Mouse (Mus musculus) testis, adult 2 months (tissue): ENCODE data around the gene Cnot4. TPM values are rescaled to one million over a fixed set of nuclear protein-coding genes. Genes with fewer than 3 reads are reported as not detected.

Experiments used
- H3K27ac ChIP-seq: fragments of 200-500 bp; 2 replicates; pipeline ENCODE4 v1.5.1; 2012; ENCODE audit warnings: low read depth, low read length; ENCODE audit not compliant: control insufficient read depth, insufficient read depth
- H3K27me3 ChIP-seq: fragments of 200-500 bp; 2 replicates; pipeline ENCODE4 v1.6.1; 2012; ENCODE audit warnings: mild to moderate bottlenecking, low read length, moderate library complexity; ENCODE audit not compliant: control insufficient read depth, insufficient read depth
- H3K36me3 ChIP-seq: fragments of 200-500 bp; 2 replicates; pipeline ENCODE4 v1.6.1; 2012; ENCODE audit warnings: mild to moderate bottlenecking, low read length; ENCODE audit not compliant: control insufficient read depth, insufficient read depth
- H3K4me1 ChIP-seq: fragments of 200-500 bp; 2 replicates; pipeline ENCODE4 v1.6.1; 2012; ENCODE audit warnings: low read length; ENCODE audit not compliant: control insufficient read depth, insufficient read depth
- H3K4me3 ChIP-seq: fragments of 200-500 bp; 2 replicates; pipeline ENCODE4 v1.5.1; 2012; ENCODE audit warnings: low read depth, mild to moderate bottlenecking, low read length, moderate library complexity, mixed read lengths; ENCODE audit not compliant: control insufficient read depth
- CTCF ChIP-seq: fragments of 200-500 bp; IDR thresholded peaks from 2 replicates; pipeline ENCODE4 v1.5.1; 2012; ENCODE audit warnings: low read depth, mild to moderate bottlenecking, inconsistent platforms, low read length, moderate library complexity; ENCODE audit not compliant: control insufficient read depth, insufficient read depth, insufficient replicate concordance
- POLR2A ChIP-seq: fragments of 200-500 bp; IDR thresholded peaks from 2 replicates; pipeline ENCODE4 v1.6.1; 2012; ENCODE audit warnings: low read depth, mild to moderate bottlenecking, inconsistent platforms, low read length, moderate library complexity; ENCODE audit not compliant: control insufficient read depth
- polyA plus RNA-seq: library from polyadenylated mRNA; depleted of rRNA; stranded (reverse); fragments of >200 nt; gene quantifications from 2 replicates; pipeline ENCODE4 v1.2.3, GENCODE M21; 2012

Cnot4 gene
- polyA plus RNA-seq, 1 experiment, result 60.8 TPM

GRCm38 (mm10) chr6:35154540-35154939 lies 21.0 kb upstream of the Cnot4 start:
- Histone ChIP-seq H3K36me3 (no peaks in the 10 kb centered on the region), H3K27me3 (no peaks in the 10 kb centered on the region), H3K4me3 (no peak overlapping the region), H3K27ac (no peak overlapping the region), H3K4me1 (peaks cover 6% of the 10 kb centered on the region)
- TF ChIP-seq POLR2A, result no peak
- TF ChIP-seq CTCF, result no peak

DNA sequence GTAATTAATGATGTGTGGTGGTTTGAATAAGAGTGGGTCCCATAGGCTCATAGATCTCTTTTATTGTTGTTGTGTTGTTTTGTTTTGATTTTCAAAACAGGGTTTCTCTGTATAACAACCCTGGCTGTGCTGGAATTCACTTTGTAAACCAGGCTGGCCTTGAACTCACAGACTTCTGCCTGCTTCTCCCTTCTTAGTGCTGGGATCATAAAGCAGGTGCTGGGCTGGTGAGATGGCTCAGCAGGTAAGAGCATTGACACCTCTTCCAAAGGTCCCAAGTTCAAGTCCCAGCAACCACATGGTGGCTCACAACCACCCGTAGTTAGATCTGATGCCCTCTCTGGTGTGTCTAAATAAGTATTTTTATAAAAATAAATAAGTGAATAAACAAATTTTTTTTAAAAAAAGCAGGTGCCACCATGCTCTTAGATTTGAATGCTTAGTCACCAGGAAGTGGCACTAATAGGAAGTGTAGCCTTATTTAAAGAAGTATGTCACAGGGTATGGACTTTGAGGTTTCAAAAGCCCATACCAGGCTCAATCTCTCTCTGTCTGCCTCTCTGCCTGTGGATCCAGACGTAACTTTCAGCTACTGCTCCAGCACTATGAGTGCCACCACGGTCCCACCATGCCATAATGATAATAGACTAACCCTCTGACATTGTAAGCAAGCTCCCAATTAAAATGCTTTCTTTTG lies 14.3 kb upstream of the Cnot4 start:
- no peaks in the 10 kb centered on the region for H3K27me3 ChIP-seq
- TF ChIP-seq POLR2A (no peak), CTCF (no peak)

DNA sequence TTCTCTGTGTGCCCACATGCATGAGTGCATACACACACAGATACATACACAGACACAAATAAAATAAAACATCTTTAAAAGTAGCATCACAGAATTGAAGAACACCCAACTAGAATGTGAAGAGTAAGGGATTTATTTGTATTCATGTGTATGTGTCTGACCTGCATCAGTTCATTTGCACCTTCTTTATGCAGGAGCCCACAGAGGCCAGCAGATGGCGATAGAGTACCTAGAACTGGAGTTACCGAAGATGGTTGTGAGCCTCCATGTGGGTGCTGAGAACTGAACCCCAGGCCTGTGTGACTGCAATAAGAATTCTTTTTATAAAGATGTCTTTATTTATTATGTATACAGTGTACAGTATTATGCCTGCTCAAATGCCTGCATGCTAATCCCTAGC lies 12.0 kb upstream of the Cnot4 start:
- no peak; the same call in 1 of the 2 replicates for TF ChIP-seq CTCF
- H3K4me3 ChIP-seq, result no peak overlapping the region
- H3K4me1 ChIP-seq, result no peaks in the 10 kb centered on the region
- no peaks in the 10 kb centered on the region for H3K36me3 ChIP-seq
- no peak overlapping the region for H3K27ac ChIP-seq
- no peaks in the 10 kb centered on the region for H3K27me3 ChIP-seq

More for the DNA sequence above, 14.3 kb upstream of the Cnot4 start:
- no peak overlapping the region for H3K4me3 ChIP-seq
- no peaks in the 10 kb centered on the region for H3K36me3 ChIP-seq
- H3K27ac ChIP-seq, result no peak overlapping the region
- no peaks in the 10 kb centered on the region for H3K4me1 ChIP-seq

- no peak overlapping the region for H3K4me3 ChIP-seq
- TF ChIP-seq CTCF (no peak), POLR2A (no peak)
- no peak overlapping the region for H3K27ac ChIP-seq
- no peaks in the 10 kb centered on the region for H3K4me1 ChIP-seq
- H3K27me3 ChIP-seq, result no peaks in the 10 kb centered on the region
- no peaks in the 10 kb centered on the region for H3K36me3 ChIP-seq
Measured at GRCm38 (mm10) chr6:35140351-35140750, 6.8 kb upstream of the Cnot4 start.

DNA sequence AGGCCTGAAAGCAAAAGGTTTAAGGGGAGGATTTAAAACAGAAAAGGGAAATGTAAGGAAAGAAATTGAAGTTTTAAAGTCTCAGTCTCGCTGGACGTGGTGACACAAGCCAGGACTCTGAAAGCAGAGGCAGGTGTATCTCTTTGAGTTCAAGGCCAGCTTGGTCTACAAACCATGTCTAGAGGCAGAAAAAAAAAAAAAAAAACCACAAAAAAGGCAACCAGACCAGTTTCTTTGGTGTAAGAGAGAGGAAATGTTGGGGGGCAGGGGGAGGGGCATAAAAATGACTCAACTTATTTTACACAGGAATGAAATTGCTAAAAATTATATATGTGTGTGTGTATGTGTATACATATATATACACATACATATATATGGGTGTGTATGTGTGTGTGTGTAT lies 1.3 kb upstream of the Cnot4 start:
- Histone ChIP-seq H3K36me3 (no peaks in the 10 kb centered on the region), H3K27me3 (no peaks in the 10 kb centered on the region), H3K4me1 (peaks cover 5% of the 10 kb centered on the region), H3K4me3 (no peak overlapping the region), H3K27ac (no peak overlapping the region)
- TF ChIP-seq CTCF (no peak), POLR2A (no peak)

GRCm38 (mm10) chr6:35133246-35133578 lies 312 bp downstream of the Cnot4 start:
- Histone ChIP-seq H3K27me3 (no peaks in the 10 kb centered on the region), H3K4me1 (peaks cover 5% of the 10 kb centered on the region), H3K27ac (peak overlapping the region; percentile 100), H3K4me3 (peak overlapping the region; percentile 100), H3K36me3 (no peaks in the 10 kb centered on the region)
- TF ChIP-seq POLR2A (no peak), CTCF (no peak)

GRCm38 (mm10) chr6:35132806-35133205 lies 718 bp downstream of the Cnot4 start:
- no peaks in the 10 kb centered on the region for H3K36me3 ChIP-seq
- TF ChIP-seq CTCF (no peak), POLR2A (no peak)
- no peaks in the 10 kb centered on the region for H3K27me3 ChIP-seq
- H3K4me3 ChIP-seq, result peak overlapping the region; percentile 100
- peak overlapping the region; percentile 64 for H3K27ac ChIP-seq
- H3K4me1 ChIP-seq, result peaks cover 5% of the 10 kb centered on the region
